Mouse (Mus musculus) liver, embryonic 11.5 days (tissue): ENCODE measurements around the gene Tmem164. TPM values are rescaled to one million over a fixed set of nuclear protein-coding genes. Genes with fewer than 3 reads are reported as not detected.

Experiments
- ATAC-seq: fragments of 200-750 bp; cut with Nextera tagmentation; replicated peaks from 2 replicates; pipeline ENCODE4 v1.8.0; 2017; ENCODE audit warnings: moderate number of reproducible peaks, mild to moderate bottlenecking, moderate TSS enrichment, moderate library complexity; ENCODE audit not compliant: low FRiP score
- DNase-seq: peaks from one replicate; pipeline ENCODE4 v3.0.0-alpha.2; 2017; ENCODE audit warnings: low spot score
- H3K27ac ChIP-seq: fragments of 300-500 bp; sonication (generic); 2 replicates; pipeline ENCODE4 v1.5.1; 2014; ENCODE audit warnings: mild to moderate bottlenecking, low read depth, low read length, control low read depth
- H3K27me3 ChIP-seq: fragments of 300-500 bp; sonication (generic); replicated peaks from 2 replicates; pipeline ENCODE4 v1.6.1; 2014; ENCODE audit warnings: low read length, mixed read lengths; ENCODE audit not compliant: control insufficient read depth, insufficient read depth
- H3K36me3 ChIP-seq: fragments of 300-500 bp; sonication (generic); 2 replicates; pipeline ENCODE4 v1.6.1; 2014; ENCODE audit warnings: mild to moderate bottlenecking, low read length, moderate library complexity, mixed read lengths; ENCODE audit not compliant: control insufficient read depth, insufficient read depth
- H3K4me1 ChIP-seq: fragments of 300-500 bp; sonication (generic); replicated peaks from 2 replicates; pipeline ENCODE4 v1.6.1; 2014; ENCODE audit warnings: low read length, mixed read lengths; ENCODE audit not compliant: control insufficient read depth, insufficient read depth
- H3K4me2 ChIP-seq: fragments of 300-500 bp; sonication (generic); 2 replicates; pipeline ENCODE4 v1.6.1; 2014; ENCODE audit warnings: mild to moderate bottlenecking, control low read depth, moderate library complexity
- H3K4me3 ChIP-seq: fragments of 300-500 bp; sonication (generic); 2 replicates; pipeline ENCODE4 v1.5.1; 2014; ENCODE audit warnings: low read depth, low read length, control low read depth
- H3K9ac ChIP-seq: fragments of 300-500 bp; sonication (generic); 2 replicates; pipeline ENCODE4 v1.6.1; 2014; ENCODE audit warnings: low read depth, low read length, control low read depth
- H3K9me3 ChIP-seq: fragments of 300-500 bp; sonication (generic); 2 replicates; pipeline ENCODE4 v1.6.1; 2016; ENCODE audit warnings: low read length, inconsistent platforms, mixed read lengths; ENCODE audit not compliant: control insufficient read depth
- WGBS: fragments of 180-500 bp; shearing (Covaris S2); extraction: QIAGEN DNeasy Blood & Tissue Kit; methylation state at CpG from one replicate; pipeline ENCODE4 v1.1.7; 2014; 5-methylcytosine and 5-hydroxymethylcytosine counted together
- polyA plus RNA-seq: library from polyadenylated mRNA; unstranded; fragments of >200 nt; fragmentation: Nextera tagmentation; extraction: Ambion mirVana; gene quantifications from 2 replicates; pipeline ENCODE4 v1.2.1, GENCODE M21; 2014

Tmem164 gene
- polyA plus RNA-seq, 1 experiment from 2014 or later: 43.8 TPM

DNA sequence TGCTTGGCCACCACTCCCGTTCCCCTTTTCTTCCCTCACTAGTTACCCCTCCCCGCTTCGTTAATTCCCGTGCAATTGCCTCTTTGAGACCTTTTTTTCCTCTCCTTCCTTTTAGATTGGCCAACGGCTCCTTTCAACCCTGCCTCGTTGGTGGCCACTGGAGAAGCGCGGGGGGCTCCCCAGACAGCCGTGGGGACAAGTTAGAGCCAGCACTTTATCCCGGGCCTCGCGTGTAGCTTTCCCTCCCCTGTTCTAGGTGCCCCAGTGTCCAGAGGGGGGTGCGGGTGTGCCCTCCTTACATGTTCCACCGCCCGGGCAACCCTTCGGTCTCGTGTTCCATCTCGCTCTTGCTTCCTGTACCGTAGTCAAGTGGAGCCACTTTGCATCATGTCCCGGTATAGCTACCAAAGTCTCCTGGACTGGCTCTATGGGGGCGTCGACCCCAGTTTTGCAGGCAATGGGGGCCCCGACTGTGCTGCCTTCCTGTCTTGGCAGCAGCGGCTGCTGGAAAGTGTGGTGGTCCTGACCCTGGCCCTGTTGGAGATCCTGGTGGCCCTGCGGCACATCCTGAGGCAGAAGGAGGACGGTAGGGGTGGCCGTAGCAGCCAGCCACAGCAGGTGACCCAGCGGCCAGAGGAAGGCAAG lies 1.1 kb downstream of the Tmem164 start:
- H3K36me3 ChIP-seq: no peaks in the 10 kb centered on the region

DNA sequence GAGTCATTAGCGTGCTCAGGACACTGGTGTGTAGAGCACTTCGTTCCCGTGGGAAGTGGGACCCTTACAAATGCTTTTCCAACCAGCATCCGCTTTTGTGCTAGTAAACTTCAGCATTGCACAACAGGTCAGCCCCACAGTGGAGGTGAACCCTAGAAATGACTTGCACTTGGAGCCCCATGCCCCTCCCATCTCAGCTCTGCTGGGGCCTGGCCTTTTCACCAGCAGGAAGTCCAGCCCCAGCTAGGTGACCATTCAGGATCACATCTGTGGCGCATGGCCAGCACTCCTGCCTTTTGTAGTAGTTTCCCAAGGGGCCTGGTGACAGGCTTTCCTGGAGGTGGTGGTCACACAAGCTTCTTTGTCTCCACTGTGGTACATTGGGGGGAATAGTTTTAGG lies 1.8 kb downstream of the Tmem164 start:
- Histone ChIP-seq H3K27me3 (peaks cover 4% of the 10 kb centered on the region), H3K27ac (no peak overlapping the region), H3K9ac (peak overlapping the region; percentile 75), H3K36me3 (no peaks in the 10 kb centered on the region), H3K4me2 (peak overlapping the region; percentile 90), H3K4me1 (peaks cover 16% of the 10 kb centered on the region), H3K9me3 (no peaks in the 10 kb centered on the region), H3K4me3 (peak overlapping the region; percentile 69)
- WGBS: 20% methylated on average over 5 of the region's 5 CpGs
- DNase-seq: no peak
- ATAC-seq: no peak

More for the DNA sequence above, 1.1 kb downstream of the Tmem164 start:
- ATAC-seq: no peak
- peaks cover 4% of the 10 kb centered on the region for H3K27me3 ChIP-seq
- H3K4me2 ChIP-seq: peak overlapping the region; percentile 90
- H3K9me3 ChIP-seq: no peaks in the 10 kb centered on the region
- peak overlapping the region; percentile 69 for H3K4me3 ChIP-seq
- peak overlapping the region; percentile 75 for H3K9ac ChIP-seq
- peak; percentile 45 for DNase-seq
- peaks cover 20% of the 10 kb centered on the region for H3K4me1 ChIP-seq
- 14% methylated on average over 28 of the region's 28 CpGs for WGBS
- H3K27ac ChIP-seq: peak overlapping the region; percentile 91

DNA sequence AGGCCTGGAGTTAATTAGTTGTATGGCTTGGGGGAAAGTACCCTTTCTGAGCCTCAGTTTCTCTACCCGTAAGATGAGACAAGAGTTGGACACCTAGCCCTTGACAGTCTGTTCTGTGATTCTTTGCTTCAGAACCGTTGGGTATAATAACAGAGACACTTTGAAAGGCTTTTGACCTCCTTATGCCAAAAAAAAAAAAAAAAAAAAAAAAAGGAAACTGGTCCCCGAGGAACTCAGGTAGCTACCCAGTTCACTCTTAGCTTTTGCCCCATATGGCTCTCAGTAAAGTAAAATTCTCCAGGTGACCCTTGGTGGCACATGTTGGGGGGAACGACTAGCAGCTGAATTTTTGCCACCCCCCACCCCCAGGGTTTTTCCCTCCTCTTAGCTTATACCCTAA lies 3.5 kb downstream of the Tmem164 start:
- no peaks in the 10 kb centered on the region for H3K9me3 ChIP-seq
- no peak overlapping the region for H3K9ac ChIP-seq
- H3K27ac ChIP-seq: no peak overlapping the region
- WGBS: 49% methylated on average over 4 of the region's 4 CpGs
- DNase-seq (no peak), ATAC-seq (no peak)
- H3K27me3 ChIP-seq: peaks cover 4% of the 10 kb centered on the region
- peaks cover 13% of the 10 kb centered on the region for H3K4me1 ChIP-seq
- peak overlapping the region; percentile 90 for H3K4me2 ChIP-seq
- H3K36me3 ChIP-seq: no peaks in the 10 kb centered on the region
- peak overlapping the region; percentile 69 for H3K4me3 ChIP-seq

DNA sequence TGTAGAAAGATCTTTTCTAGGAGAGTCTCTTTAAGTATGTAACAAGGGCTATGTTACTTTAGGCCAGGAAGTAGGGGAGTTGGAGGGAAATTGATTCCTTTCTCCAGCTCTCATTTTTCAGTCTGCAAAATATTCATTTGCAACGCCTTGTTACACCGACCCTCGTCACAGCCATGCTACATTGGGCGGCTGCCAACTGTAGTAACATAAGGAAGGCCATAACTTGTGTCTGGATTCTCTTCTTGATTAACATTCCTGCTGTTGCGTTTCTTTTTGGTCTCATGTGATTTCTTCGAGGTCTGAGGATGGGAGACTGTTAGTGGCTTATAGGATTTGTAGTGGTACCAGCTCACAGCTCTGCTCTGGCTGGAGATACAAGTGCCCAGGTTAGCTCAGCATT lies 4.5 kb downstream of the Tmem164 start:
- no peak overlapping the region for H3K9ac ChIP-seq
- peaks cover 4% of the 10 kb centered on the region for H3K27me3 ChIP-seq
- ATAC-seq: no peak
- peak overlapping the region; percentile 3; the same call in 1 of the 2 replicates for H3K4me2 ChIP-seq
- DNase-seq: no peak
- WGBS: 71% methylated on average over 6 of the region's 6 CpGs
- no peak overlapping the region for H3K27ac ChIP-seq
- H3K4me1 ChIP-seq: peaks cover 13% of the 10 kb centered on the region
- H3K9me3 ChIP-seq: no peaks in the 10 kb centered on the region
- no peaks in the 10 kb centered on the region for H3K36me3 ChIP-seq
- H3K4me3 ChIP-seq: no peak overlapping the region

DNA sequence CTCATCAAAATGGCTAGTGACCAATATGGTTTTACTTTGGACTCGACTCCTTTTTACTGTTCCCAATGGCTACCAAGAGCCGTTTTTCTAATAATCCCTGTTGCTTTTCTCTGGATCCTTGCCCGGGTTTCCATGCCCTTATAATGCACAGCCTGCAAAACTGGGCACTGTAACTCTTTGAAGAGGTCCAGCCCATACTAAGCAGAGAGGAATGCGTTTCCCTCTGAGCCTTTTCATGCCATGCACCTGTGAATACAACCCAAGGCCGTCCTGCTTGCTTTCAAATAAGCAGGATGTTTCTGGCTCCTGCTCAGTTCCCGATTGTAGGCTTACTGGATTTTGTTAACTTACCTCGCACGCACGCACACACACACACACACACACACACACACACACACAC lies 7.3 kb downstream of the Tmem164 start:
- Histone ChIP-seq H3K9ac (no peak overlapping the region), H3K4me2 (no peak overlapping the region), H3K4me3 (no peak overlapping the region), H3K27me3 (no peaks in the 10 kb centered on the region), H3K9me3 (no peaks in the 10 kb centered on the region), H3K27ac (no peak overlapping the region), H3K4me1 (peaks cover 11% of the 10 kb centered on the region), H3K36me3 (no peaks in the 10 kb centered on the region)
- ATAC-seq: no peak
- 88% methylated on average over 9 of the region's 9 CpGs for WGBS
- DNase-seq: no peak

DNA sequence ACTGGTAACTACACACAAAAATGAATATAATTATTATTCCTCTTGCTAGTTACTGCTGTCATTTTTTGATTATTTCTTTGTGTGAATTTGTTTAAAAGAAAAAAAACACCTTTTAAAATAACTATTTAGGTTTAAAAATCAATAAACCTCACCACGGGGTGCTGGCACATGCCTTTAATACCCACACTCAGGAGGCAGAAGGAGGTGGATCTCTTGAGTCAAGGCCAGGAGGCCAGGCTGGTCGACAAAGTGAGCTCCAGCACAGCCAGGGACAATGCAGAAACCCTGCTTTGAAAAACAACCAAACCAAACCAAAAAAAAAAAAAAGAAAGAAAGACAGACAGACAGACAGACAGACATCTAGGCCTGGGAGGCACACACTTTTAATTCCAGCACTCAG lies 12.1 kb downstream of the Tmem164 start:
- no peaks in the 10 kb centered on the region for H3K4me1 ChIP-seq
- DNase-seq: no peak
- ATAC-seq: no peak

DNA sequence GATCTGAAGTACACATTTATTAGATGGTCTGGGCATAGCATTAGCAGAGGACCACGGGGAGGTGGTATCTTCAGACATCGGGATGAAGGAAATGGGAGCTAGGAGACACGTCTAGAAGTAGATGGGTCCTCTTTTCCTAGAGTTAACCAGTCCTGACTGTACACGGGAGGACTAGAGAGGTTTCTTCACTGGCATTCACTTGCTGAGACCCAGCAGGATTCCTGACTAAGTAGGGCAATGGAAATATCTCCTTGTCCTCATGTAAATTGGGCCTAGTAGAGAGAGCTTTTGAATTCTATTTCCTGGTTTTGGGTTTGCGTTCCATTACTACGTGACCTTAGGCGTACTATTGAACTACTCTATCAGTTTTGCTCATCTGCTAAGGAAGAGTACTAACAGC lies 13.1 kb downstream of the Tmem164 start:
- no peaks in the 10 kb centered on the region for H3K4me1 ChIP-seq
- H3K4me2 ChIP-seq: no peak overlapping the region
- no peaks in the 10 kb centered on the region for H3K9me3 ChIP-seq
- no peaks in the 10 kb centered on the region; the same call in none of the 2 replicates for H3K27me3 ChIP-seq
- H3K36me3 ChIP-seq: peaks cover 3% of the 10 kb centered on the region; the same call in 1 of the 2 replicates
- no peak overlapping the region for H3K4me3 ChIP-seq
- ATAC-seq (no peak), DNase-seq (no peak)
- WGBS: 86% methylated on average over 7 of the region's 7 CpGs
- H3K27ac ChIP-seq: no peak overlapping the region
- H3K9ac ChIP-seq: no peak overlapping the region

More for the DNA sequence above, 12.1 kb downstream of the Tmem164 start:
- 75% methylated on average over 2 of the region's 2 CpGs for WGBS
- no peak overlapping the region for H3K4me3 ChIP-seq
- no peak overlapping the region for H3K27ac ChIP-seq
- peaks cover 3% of the 10 kb centered on the region; the same call in 1 of the 2 replicates for H3K36me3 ChIP-seq
- no peak overlapping the region for H3K9ac ChIP-seq
- H3K27me3 ChIP-seq: no peaks in the 10 kb centered on the region; the same call in 1 of the 2 replicates
- H3K9me3 ChIP-seq: no peaks in the 10 kb centered on the region
- no peak overlapping the region for H3K4me2 ChIP-seq

DNA sequence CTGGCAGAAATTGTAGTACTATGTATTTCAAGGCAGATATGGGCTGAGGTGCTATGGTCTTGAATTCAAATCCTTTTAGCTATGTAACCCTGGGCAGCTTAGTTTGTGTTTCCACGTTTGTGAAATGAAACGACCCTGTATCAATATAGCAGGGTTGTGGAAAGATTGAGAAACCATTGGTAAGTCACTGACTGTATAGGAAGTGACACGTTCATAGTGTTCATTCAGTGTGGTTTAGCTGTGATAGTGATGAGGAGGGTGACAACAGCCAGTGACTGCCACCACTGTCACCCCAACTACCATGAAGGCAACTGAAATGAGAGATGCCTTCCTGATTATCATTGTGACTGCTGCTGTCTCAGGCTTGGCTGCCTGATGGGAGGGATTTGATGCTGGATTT lies 13.7 kb downstream of the Tmem164 start:
- H3K4me1 ChIP-seq: no peaks in the 10 kb centered on the region
- no peak overlapping the region for H3K27ac ChIP-seq
- DNase-seq (no peak), ATAC-seq (no peak)
- no peak overlapping the region for H3K9ac ChIP-seq
- 76% methylated on average over 3 of the region's 3 CpGs for WGBS
- H3K27me3 ChIP-seq: no peaks in the 10 kb centered on the region; the same call in none of the 2 replicates
- no peak overlapping the region for H3K4me2 ChIP-seq
- no peak overlapping the region for H3K4me3 ChIP-seq
- H3K9me3 ChIP-seq: no peaks in the 10 kb centered on the region
- H3K36me3 ChIP-seq: peaks cover 7% of the 10 kb centered on the region; the same call in 1 of the 2 replicates

DNA sequence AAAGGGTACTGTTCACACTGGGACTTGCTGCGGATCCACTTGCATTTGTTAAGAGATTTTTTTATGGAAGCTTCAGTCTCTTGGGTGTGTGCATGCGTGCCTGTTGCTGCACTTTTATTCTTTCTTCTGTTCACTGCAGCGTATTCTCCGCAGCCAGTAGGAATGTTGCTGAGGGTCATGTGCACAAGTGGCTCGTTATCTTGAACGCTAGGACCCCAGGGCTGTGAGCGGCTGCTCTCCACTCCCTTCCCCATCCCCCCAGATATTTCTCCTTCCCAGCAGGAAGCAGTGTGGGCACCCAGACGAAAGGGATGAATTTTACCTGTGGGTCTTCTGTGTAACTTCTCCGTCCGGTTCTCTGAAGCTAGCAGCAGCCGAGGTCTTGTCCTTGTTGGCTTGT lies 15.6 kb downstream of the Tmem164 start:
- DNase-seq (no peak), ATAC-seq (no peak)
- Histone ChIP-seq H3K36me3 (peaks cover 7% of the 10 kb centered on the region; the same call in 1 of the 2 replicates), H3K9ac (no peak overlapping the region), H3K4me2 (no peak overlapping the region), H3K27ac (no peak overlapping the region), H3K4me3 (no peak overlapping the region), H3K4me1 (no peaks in the 10 kb centered on the region), H3K9me3 (no peaks in the 10 kb centered on the region), H3K27me3 (no peaks in the 10 kb centered on the region; the same call in none of the 2 replicates)
- 75% methylated on average over 11 of the region's 11 CpGs for WGBS
